Mouse (Mus musculus): Measurements from ENCODE around the gene Rorc.

The Rorc gene

DNA sequence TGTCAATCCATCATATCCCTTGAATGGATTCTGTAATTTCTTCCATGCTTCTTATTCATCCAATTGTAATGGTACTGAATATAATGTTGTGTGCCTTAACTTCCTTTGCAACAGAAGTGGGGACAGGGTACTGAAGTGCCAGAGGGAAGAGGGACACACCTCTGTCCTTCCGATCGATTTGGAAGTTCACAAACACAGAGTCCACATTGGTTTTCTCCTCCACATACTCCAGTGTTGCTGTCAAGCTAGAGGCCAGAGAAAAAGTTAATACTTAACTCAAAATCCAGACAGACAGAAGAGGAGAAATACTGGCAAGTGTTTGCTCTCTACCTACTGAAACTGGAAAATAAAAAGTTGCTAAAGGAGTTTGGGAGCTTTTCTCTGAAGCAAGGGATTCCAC is 61.7 kb downstream of the Rorc start:
- DNase-seq = no peak

- no peak for DNase-seq
Measured at GRCm38 (mm10) chr3:94436420-94436819, 63.8 kb downstream of the Rorc start.

- DNase-seq = peak; percentile 14
Measured at GRCm38 (mm10) chr3:94441182-94441581, 68.6 kb downstream of the Rorc start.

DNA sequence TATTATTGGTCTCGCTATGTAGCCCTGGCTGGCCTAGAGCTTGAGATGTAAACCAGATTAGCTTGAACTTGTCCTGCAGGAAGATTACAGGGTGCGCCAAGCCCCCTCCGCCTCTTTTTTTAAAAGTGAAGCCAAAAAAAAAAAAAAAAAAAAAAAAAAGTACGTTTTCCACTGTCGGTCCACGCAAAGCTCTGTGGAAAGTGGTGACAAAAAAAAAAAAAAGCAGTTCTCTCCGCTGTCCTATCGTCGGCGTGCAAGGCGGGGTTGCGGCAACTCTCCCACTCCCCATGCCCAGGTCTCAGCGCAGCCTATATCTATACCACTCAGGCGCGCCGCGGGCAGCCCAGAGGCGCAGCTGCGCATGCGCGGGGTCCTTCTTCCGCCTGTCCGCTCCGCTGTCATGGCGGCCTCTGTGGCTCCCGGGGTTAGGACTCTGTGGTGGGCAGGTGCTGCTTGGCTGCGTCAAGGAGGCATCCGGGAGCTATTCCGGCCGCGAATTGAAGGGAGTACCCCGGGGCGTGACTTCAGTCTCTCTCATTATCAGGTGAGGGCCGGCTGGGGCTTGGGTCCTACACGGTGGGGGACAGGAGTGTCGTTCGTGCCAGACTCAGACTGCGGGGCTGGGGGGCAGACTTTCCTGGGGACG is 70.5 kb downstream of the Rorc start, which contains the start of gene Mrpl9:
Gene Mrpl9, plus strand, starts transcription at position 368 of the 646 bp plus-strand sequence.
- DNase-seq = peak; percentile 95

GRCm38 (mm10) chr3:94443597-94443964 is 71.0 kb downstream of the Rorc start, which contains the start of gene Oaz3:
Gene Oaz3 (minus strand): TSS chr3:94443915.
- DNase-seq = no peak

Data from lung, postnatal 14 days (tissue).